Mouse (Mus musculus): ENCODE results near the gene Gch1.

The Gch1 gene

GRCm38 (mm10) chr14:47188848-47189634 lies at the start of gene Gch1:
TSS of gene Gch1 (minus strand) at chr14:47189413.
- peak; percentile 81 to 85 for DNase-seq (ENCODE audit: low spot score in 2 of 2)

- DNase-seq (ENCODE audit: low spot score in 2 of 2), result no peak
Observed at GRCm38 (mm10) chr14:47237286-47237685, 48.1 kb upstream of the Gch1 start.

GRCm38 (mm10) chr14:47236491-47236890 lies 47.3 kb upstream of the Gch1 start:
- no peak for DNase-seq (ENCODE audit: low spot score in 2 of 2)

- DNase-seq (ENCODE audit: low spot score in 2 of 2), result no peak
Observed at GRCm38 (mm10) chr14:47234526-47235250, 45.5 kb upstream of the Gch1 start.

GRCm38 (mm10) chr14:47234032-47234431 lies 44.8 kb upstream of the Gch1 start:
- no peak for DNase-seq (ENCODE audit: low spot score in 2 of 2)

- DNase-seq (ENCODE audit: low spot score in 2 of 2), result no peak
Observed at GRCm38 (mm10) chr14:47233602-47234001, 44.4 kb upstream of the Gch1 start.

GRCm38 (mm10) chr14:47229796-47230376 lies 40.7 kb upstream of the Gch1 start:
- DNase-seq (ENCODE audit: low spot score in 2 of 2), result no peak

GRCm38 (mm10) chr14:47225931-47226330 lies 36.7 kb upstream of the Gch1 start:
- no peak for DNase-seq (ENCODE audit: low spot score in 2 of 2)

GRCm38 (mm10) chr14:47224476-47225325 lies 35.5 kb upstream of the Gch1 start:
- DNase-seq (ENCODE audit: low spot score in 2 of 2), result no peak

- DNase-seq (ENCODE audit: low spot score in 2 of 2), result no peak
Observed at GRCm38 (mm10) chr14:47222631-47223450, 33.6 kb upstream of the Gch1 start.

- DNase-seq (ENCODE audit: low spot score in 2 of 2), result no peak
Observed at GRCm38 (mm10) chr14:47221567-47221966, 32.4 kb upstream of the Gch1 start.

GRCm38 (mm10) chr14:47220231-47221025 lies 31.2 kb upstream of the Gch1 start:
- no peak for DNase-seq (ENCODE audit: low spot score in 2 of 2)

- DNase-seq (ENCODE audit: low spot score in 2 of 2), result no peak
Observed at GRCm38 (mm10) chr14:47218766-47219606, 29.8 kb upstream of the Gch1 start.

GRCm38 (mm10) chr14:47216541-47216940 lies 27.3 kb upstream of the Gch1 start:
- no peak for DNase-seq (ENCODE audit: low spot score in 2 of 2)

- DNase-seq (ENCODE audit: low spot score in 2 of 2), result no peak
Observed at GRCm38 (mm10) chr14:47214367-47214766, 25.2 kb upstream of the Gch1 start.

- DNase-seq (ENCODE audit: low spot score in 2 of 2), result no peak
Observed at GRCm38 (mm10) chr14:47213305-47213704, 24.1 kb upstream of the Gch1 start.

- no peak for DNase-seq (ENCODE audit: low spot score in 2 of 2)
Observed at GRCm38 (mm10) chr14:47209669-47210164, 20.5 kb upstream of the Gch1 start.

GRCm38 (mm10) chr14:47208564-47209493 lies 19.6 kb upstream of the Gch1 start:
- no peak for DNase-seq (ENCODE audit: low spot score in 2 of 2)
